In genomic region chr2:131296746-131297261, GRCm38 (mm10) we compare ENCODE assay signal across 7 mouse cellular contexts.
"Had no signal": no experiment of that assay in that cellular context is flagged by ENCODE, and none has a peak within 500 bp of the region (broad histone marks: within the 10 kb centered on the region; RNA-seq: fewer than 3 reads in every experiment).

No protein-coding gene starts in this region.

- DNase-seq: kidney, adult 2 months; kidney, postnatal 14 days; liver, embryonic 13.5 days; liver, postnatal 0 days; lung, postnatal 14 days; thymus, adult 2 months; thymus, postnatal 25 days had no signal
